Mouse (Mus musculus): ENCODE measurements around the gene Vasn. TPM values are rescaled to one million over a fixed set of nuclear protein-coding genes. Genes with fewer than 3 reads are reported as not detected.

Gene Vasn
- polyA plus RNA-seq, 1 experiment from 2014 or later, result 2.1 TPM

DNA sequence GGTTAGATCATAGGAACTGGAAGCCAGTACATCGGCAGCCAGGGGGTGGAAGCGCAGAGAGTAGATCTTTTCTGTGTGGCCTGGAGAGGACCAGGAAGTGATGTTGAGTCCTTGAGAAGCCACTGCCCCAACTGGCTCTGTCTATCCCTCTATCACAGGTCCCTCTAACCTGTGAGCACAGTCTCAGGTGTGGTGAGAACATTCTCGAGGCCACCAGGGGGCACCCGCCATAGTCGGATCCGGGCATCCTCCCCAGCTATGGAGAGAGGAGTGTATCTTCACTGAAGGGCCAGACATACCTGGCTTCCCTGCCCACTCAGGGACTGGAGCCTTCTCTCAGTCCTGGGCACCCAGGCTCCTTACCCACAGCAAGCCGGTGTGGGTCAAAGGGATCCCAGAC, 7.7 kb upstream of the Vasn start:
- Histone ChIP-seq H3K27me3 (replicated peaks; ENCODE audit: control insufficient read depth, insufficient read depth, low read length) (no peaks in the 10 kb centered on the region), H3K4me1 (ENCODE audit: control insufficient read depth, insufficient read depth, low read length) (no peaks in the 10 kb centered on the region), H3K9me3 (replicated peaks; ENCODE audit: control insufficient read depth, low read length) (no peaks in the 10 kb centered on the region), H3K4me2 (ENCODE audit: low read length) (no peak overlapping the region), H3K27ac (ENCODE audit: low read depth, low read length) (no peak overlapping the region), H3K9ac (ENCODE audit: low read length) (no peak overlapping the region), H3K4me3 (ENCODE audit: low read depth, low read length) (no peak overlapping the region), H3K36me3 (ENCODE audit: control insufficient read depth, insufficient read depth, low read length) (peaks cover 9% of the 10 kb centered on the region)
- WGBS, result 45% methylated on average over 7 of the region's 7 CpGs
- DNase-seq (ENCODE audit: low spot score), result peak; percentile 32
- ATAC-seq, result no peak

- no peak overlapping the region for H3K4me3 ChIP-seq (ENCODE audit: low read depth, low read length)
- DNase-seq (ENCODE audit: low spot score) (no peak), ATAC-seq (no peak)
- no peaks in the 10 kb centered on the region for H3K27me3 ChIP-seq (replicated peaks; ENCODE audit: control insufficient read depth, insufficient read depth, low read length)
- H3K4me2 ChIP-seq (ENCODE audit: low read length), result no peak overlapping the region
- whole genome bisulfite sequencing, result 88% methylated on average over 3 of the region's 3 CpGs
- peaks cover 5% of the 10 kb centered on the region; the same call in 1 of the 2 replicates for H3K36me3 ChIP-seq (ENCODE audit: control insufficient read depth, insufficient read depth, low read length)
- H3K9me3 ChIP-seq (replicated peaks; ENCODE audit: control insufficient read depth, low read length), result no peaks in the 10 kb centered on the region
- H3K4me1 ChIP-seq (ENCODE audit: control insufficient read depth, insufficient read depth, low read length), result no peaks in the 10 kb centered on the region
- no peak overlapping the region for H3K27ac ChIP-seq (ENCODE audit: low read depth, low read length)
- no peak overlapping the region for H3K9ac ChIP-seq (ENCODE audit: low read length)
These were observed 6.1 kb upstream of the Vasn start for GRCm38 (mm10) chr16:4633661-4634060.

DNA sequence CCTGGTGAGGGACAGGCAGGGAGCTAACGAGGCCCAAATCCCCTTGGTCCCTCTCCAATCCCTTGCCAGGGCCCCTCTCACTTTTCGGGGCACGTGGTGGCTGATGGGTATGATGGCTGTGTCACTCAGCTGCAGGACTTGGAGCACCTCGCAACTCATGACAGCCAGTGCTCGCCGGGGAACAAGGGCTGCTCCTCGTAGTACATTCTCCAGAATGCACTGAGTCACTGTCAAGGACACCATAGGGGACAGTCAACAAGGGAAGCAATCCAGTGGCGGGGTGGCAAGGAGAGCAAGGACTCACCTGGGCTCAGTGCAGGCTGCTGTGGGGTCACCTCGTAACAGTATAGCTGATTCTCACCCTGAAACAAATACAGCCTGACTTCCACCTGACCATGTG, 5.1 kb upstream of the Vasn start:
- H3K27me3 ChIP-seq (replicated peaks; ENCODE audit: control insufficient read depth, insufficient read depth, low read length), result no peaks in the 10 kb centered on the region
- no peak overlapping the region for H3K4me2 ChIP-seq (ENCODE audit: low read length)
- ATAC-seq, result no peak
- no peak overlapping the region for H3K4me3 ChIP-seq (ENCODE audit: low read depth, low read length)
- H3K9me3 ChIP-seq (replicated peaks; ENCODE audit: control insufficient read depth, low read length), result no peaks in the 10 kb centered on the region
- H3K27ac ChIP-seq (ENCODE audit: low read depth, low read length), result no peak overlapping the region
- peaks cover 5% of the 10 kb centered on the region; the same call in 1 of the 2 replicates for H3K36me3 ChIP-seq (ENCODE audit: control insufficient read depth, insufficient read depth, low read length)
- WGBS, result 77% methylated on average over 9 of the region's 9 CpGs
- peaks cover 3% of the 10 kb centered on the region; the same call in 1 of the 2 replicates for H3K4me1 ChIP-seq (ENCODE audit: control insufficient read depth, insufficient read depth, low read length)
- H3K9ac ChIP-seq (ENCODE audit: low read length), result no peak overlapping the region
- DNase-seq (ENCODE audit: low spot score), result no peak

- DNase-seq (ENCODE audit: low spot score), result no peak
- Histone ChIP-seq H3K27me3 (replicated peaks; ENCODE audit: control insufficient read depth, insufficient read depth, low read length) (no peaks in the 10 kb centered on the region), H3K4me2 (ENCODE audit: low read length) (no peak overlapping the region), H3K36me3 (ENCODE audit: control insufficient read depth, insufficient read depth, low read length) (peaks cover 5% of the 10 kb centered on the region; the same call in 1 of the 2 replicates), H3K9me3 (replicated peaks; ENCODE audit: control insufficient read depth, low read length) (no peaks in the 10 kb centered on the region), H3K9ac (ENCODE audit: low read length) (no peak overlapping the region), H3K4me1 (ENCODE audit: control insufficient read depth, insufficient read depth, low read length) (peaks cover 7% of the 10 kb centered on the region), H3K27ac (ENCODE audit: low read depth, low read length) (no peak overlapping the region), H3K4me3 (ENCODE audit: low read depth, low read length) (no peak overlapping the region)
- no peak for ATAC-seq
- WGBS, result 72% methylated on average over 4 of the region's 4 CpGs
These were observed 4.0 kb upstream of the Vasn start for GRCm38 (mm10) chr16:4635760-4636159.

DNA sequence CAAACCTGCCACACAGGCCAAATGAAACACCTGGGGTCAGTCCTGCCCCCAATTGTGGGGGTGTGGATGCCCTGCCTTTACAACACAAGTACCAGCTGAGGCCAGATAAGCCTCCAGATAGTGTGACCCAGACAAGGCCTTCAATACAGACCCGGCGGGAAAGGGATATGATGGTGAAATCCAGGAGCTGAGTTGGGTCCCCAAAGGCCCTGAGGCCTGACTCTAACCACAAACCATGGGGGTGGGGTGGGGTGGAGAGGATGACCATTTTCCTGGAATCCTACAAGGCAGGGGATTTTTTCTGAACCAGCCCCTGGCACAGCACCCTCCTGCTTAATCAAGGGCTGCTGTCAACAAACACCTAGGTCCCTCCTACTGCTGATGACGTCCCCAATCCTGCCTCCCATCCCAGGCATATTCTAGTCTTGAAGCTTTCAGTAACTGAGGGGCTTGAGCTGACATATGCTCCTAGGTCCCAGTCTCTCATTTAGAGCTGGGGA, 800 bp upstream of the Vasn start:
- DNase-seq (ENCODE audit: low spot score) (no peak), ATAC-seq (no peak)
- Histone ChIP-seq H3K36me3 (ENCODE audit: control insufficient read depth, insufficient read depth, low read length) (peaks cover 5% of the 10 kb centered on the region; the same call in 1 of the 2 replicates), H3K9ac (ENCODE audit: low read length) (no peak overlapping the region), H3K9me3 (replicated peaks; ENCODE audit: control insufficient read depth, low read length) (no peaks in the 10 kb centered on the region), H3K27ac (ENCODE audit: low read depth, low read length) (no peak overlapping the region), H3K4me2 (ENCODE audit: low read length) (no peak overlapping the region), H3K4me3 (ENCODE audit: low read depth, low read length) (no peak overlapping the region), H3K4me1 (ENCODE audit: control insufficient read depth, insufficient read depth, low read length) (peaks cover 25% of the 10 kb centered on the region), H3K27me3 (replicated peaks; ENCODE audit: control insufficient read depth, insufficient read depth, low read length) (no peaks in the 10 kb centered on the region)
- 93% methylated on average over 3 of the region's 3 CpGs for WGBS

GRCm38 (mm10) chr16:4640267-4641005, 695 bp downstream of the Vasn start:
- H3K36me3 ChIP-seq (ENCODE audit: control insufficient read depth, insufficient read depth, low read length), result no peaks in the 10 kb centered on the region
- no peak overlapping the region for H3K27ac ChIP-seq (ENCODE audit: low read depth, low read length)
- H3K9ac ChIP-seq (ENCODE audit: low read length), result peak overlapping the region; percentile 65
- peaks cover 30% of the 10 kb centered on the region for H3K4me1 ChIP-seq (ENCODE audit: control insufficient read depth, insufficient read depth, low read length)
- DNase-seq (ENCODE audit: low spot score), result no peak
- ATAC-seq, result no peak
- peak overlapping the region; percentile 41 for H3K4me3 ChIP-seq (ENCODE audit: low read depth, low read length)
- peak overlapping the region; percentile 82 for H3K4me2 ChIP-seq (ENCODE audit: low read length)
- H3K27me3 ChIP-seq (replicated peaks; ENCODE audit: control insufficient read depth, insufficient read depth, low read length), result no peaks in the 10 kb centered on the region
- WGBS, result 17% methylated on average over 17 of the region's 17 CpGs
- no peaks in the 10 kb centered on the region for H3K9me3 ChIP-seq (replicated peaks; ENCODE audit: control insufficient read depth, low read length)

DNA sequence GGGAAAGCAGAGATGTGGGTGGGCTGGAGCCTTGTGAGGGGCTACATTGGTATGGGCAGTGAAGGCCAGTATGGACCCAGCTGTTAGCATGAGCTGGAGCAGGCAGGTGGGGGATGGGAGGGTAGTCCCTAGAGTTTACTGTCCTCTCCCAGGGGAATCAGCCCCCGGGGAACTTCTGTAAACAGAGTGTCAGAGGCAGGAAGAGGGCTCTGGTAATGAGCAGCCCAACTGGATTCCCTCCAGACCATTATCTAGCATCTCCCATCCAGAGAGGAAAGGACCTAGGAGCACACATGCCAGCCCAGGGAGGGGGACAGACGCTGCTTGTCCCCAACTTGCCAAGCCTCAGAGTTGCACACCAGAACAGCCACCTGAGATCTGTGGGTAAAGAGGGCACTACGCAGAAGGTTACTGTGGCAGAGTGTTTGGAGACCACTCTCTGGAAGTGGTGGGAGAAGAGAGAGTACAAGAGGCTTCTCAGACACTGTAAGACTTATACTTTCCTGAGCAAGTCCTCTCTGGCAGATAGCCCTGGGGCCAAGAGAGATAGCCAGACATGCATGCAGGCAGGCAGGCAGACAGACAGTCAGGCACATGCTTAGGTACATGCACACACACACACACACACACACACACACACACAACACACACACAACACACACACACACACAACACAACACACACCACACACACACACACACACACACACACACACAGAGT, 1.5 kb downstream of the Vasn start:
- no peaks in the 10 kb centered on the region for H3K9me3 ChIP-seq (replicated peaks; ENCODE audit: control insufficient read depth, low read length)
- no peaks in the 10 kb centered on the region for H3K36me3 ChIP-seq (ENCODE audit: control insufficient read depth, insufficient read depth, low read length)
- no peaks in the 10 kb centered on the region for H3K27me3 ChIP-seq (replicated peaks; ENCODE audit: control insufficient read depth, insufficient read depth, low read length)
- 65% methylated on average over 3 of the region's 3 CpGs for WGBS
- H3K27ac ChIP-seq (ENCODE audit: low read depth, low read length), result no peak overlapping the region
- H3K4me2 ChIP-seq (ENCODE audit: low read length), result peak overlapping the region; percentile 82; the same call in 1 of the 2 replicates
- H3K9ac ChIP-seq (ENCODE audit: low read length), result no peak overlapping the region
- no peak overlapping the region for H3K4me3 ChIP-seq (ENCODE audit: low read depth, low read length)
- H3K4me1 ChIP-seq (ENCODE audit: control insufficient read depth, insufficient read depth, low read length), result peaks cover 30% of the 10 kb centered on the region
- DNase-seq (ENCODE audit: low spot score), result no peak
- ATAC-seq, result no peak

DNA sequence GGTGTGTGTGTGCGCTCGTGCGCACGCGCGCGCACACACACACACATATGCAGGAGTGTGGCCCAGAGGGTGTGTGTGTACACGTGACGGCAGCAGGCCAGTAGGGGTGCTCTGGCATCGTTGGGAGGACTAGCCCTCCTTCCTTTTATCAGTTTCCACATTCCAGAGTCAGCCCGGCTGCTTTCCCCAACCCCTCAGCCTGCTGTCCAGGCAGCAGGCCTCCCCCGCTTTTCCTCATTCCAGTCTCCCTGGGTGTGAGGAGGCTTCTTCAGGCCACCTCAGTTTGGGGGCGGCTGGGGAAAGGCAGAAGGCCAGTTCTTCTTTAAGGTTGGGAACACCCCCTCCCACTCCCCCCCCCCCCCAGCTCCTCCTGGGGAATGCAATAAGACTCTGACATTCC, 2.4 kb downstream of the Vasn start:
- WGBS, result 45% methylated on average over 13 of the region's 13 CpGs
- peak; percentile 45 for DNase-seq (ENCODE audit: low spot score)
- H3K4me1 ChIP-seq (ENCODE audit: control insufficient read depth, insufficient read depth, low read length), result peaks cover 30% of the 10 kb centered on the region

More for the DNA sequence above, 2.4 kb downstream of the Vasn start:
- H3K9ac ChIP-seq (ENCODE audit: low read length), result no peak overlapping the region; the same call in 1 of the 2 replicates
- H3K36me3 ChIP-seq (ENCODE audit: control insufficient read depth, insufficient read depth, low read length), result no peaks in the 10 kb centered on the region
- no peak overlapping the region for H3K4me2 ChIP-seq (ENCODE audit: low read length)
- H3K27ac ChIP-seq (ENCODE audit: low read depth, low read length), result peak overlapping the region; percentile 27; the same call in 1 of the 2 replicates
- no peak overlapping the region for H3K4me3 ChIP-seq (ENCODE audit: low read depth, low read length)
- H3K9me3 ChIP-seq (replicated peaks; ENCODE audit: control insufficient read depth, low read length), result no peaks in the 10 kb centered on the region
- H3K27me3 ChIP-seq (replicated peaks; ENCODE audit: control insufficient read depth, insufficient read depth, low read length), result no peaks in the 10 kb centered on the region
- ATAC-seq, result peak; percentile 11; the same call in 1 of the 2 replicates

All from forebrain, embryonic 14.5 days (tissue).